Mouse (Mus musculus): ENCODE results near the gene Ampd3. TPM values are rescaled to one million over a fixed set of nuclear protein-coding genes. Genes with fewer than 3 reads are reported as not detected.

Gene Ampd3
- polyA plus RNA-seq, 1 experiment from 2014 or later, result 13.9 TPM

- no peak overlapping the region for H3K4me3 ChIP-seq (ENCODE audit: low read depth, low read length)
- H3K27me3 ChIP-seq (ENCODE audit: control insufficient read depth, insufficient read depth, low read depth, low read length), result no peaks in the 10 kb centered on the region
- H3K36me3 ChIP-seq (ENCODE audit: control insufficient read depth, insufficient read depth, low read length), result no peaks in the 10 kb centered on the region
- H3K9me3 ChIP-seq (replicated peaks; ENCODE audit: control insufficient read depth, low read length, poor library complexity, severe bottlenecking), result no peaks in the 10 kb centered on the region
- no peak overlapping the region for H3K4me2 ChIP-seq (ENCODE audit: low read length)
- no peak for ATAC-seq
- no peaks in the 10 kb centered on the region for H3K4me1 ChIP-seq (ENCODE audit: control insufficient read depth, insufficient read depth, low read length)
- H3K9ac ChIP-seq (ENCODE audit: low read depth, low read length), result no peak overlapping the region
- 61% methylated on average over 3 of the region's 3 CpGs for WGBS
- no peak overlapping the region for H3K27ac ChIP-seq (ENCODE audit: low read length)
Observed at GRCm38 (mm10) chr7:110854519-110854918, 86.5 kb downstream of the Ampd3 start.

GRCm38 (mm10) chr7:110854927-110855546 is 87.0 kb downstream of the Ampd3 start:
- no peak overlapping the region for H3K9ac ChIP-seq (ENCODE audit: low read depth, low read length)
- WGBS, result 83% methylated on average over 8 of the region's 8 CpGs
- ATAC-seq, result no peak
- H3K4me3 ChIP-seq (ENCODE audit: low read depth, low read length), result no peak overlapping the region
- no peak overlapping the region for H3K27ac ChIP-seq (ENCODE audit: low read length)
- no peaks in the 10 kb centered on the region for H3K9me3 ChIP-seq (replicated peaks; ENCODE audit: control insufficient read depth, low read length, poor library complexity, severe bottlenecking)
- H3K4me2 ChIP-seq (ENCODE audit: low read length), result no peak overlapping the region
- no peaks in the 10 kb centered on the region for H3K36me3 ChIP-seq (ENCODE audit: control insufficient read depth, insufficient read depth, low read length)
- no peaks in the 10 kb centered on the region for H3K27me3 ChIP-seq (ENCODE audit: control insufficient read depth, insufficient read depth, low read depth, low read length)
- H3K4me1 ChIP-seq (ENCODE audit: control insufficient read depth, insufficient read depth, low read length), result no peaks in the 10 kb centered on the region

- Histone ChIP-seq H3K36me3 (ENCODE audit: control insufficient read depth, insufficient read depth, low read length) (no peaks in the 10 kb centered on the region), H3K4me1 (ENCODE audit: control insufficient read depth, insufficient read depth, low read length) (no peaks in the 10 kb centered on the region)
- WGBS, result 90% methylated on average over 1 of the region's 1 CpGs
Observed at GRCm38 (mm10) chr7:110855604-110856003, 87.6 kb downstream of the Ampd3 start.

GRCm38 (mm10) chr7:110860129-110860528 is 92.1 kb downstream of the Ampd3 start:
- H3K9me3 ChIP-seq (replicated peaks; ENCODE audit: control insufficient read depth, low read length, poor library complexity, severe bottlenecking), result no peaks in the 10 kb centered on the region
- H3K9ac ChIP-seq (ENCODE audit: low read depth, low read length), result no peak overlapping the region
- H3K36me3 ChIP-seq (ENCODE audit: control insufficient read depth, insufficient read depth, low read length), result no peaks in the 10 kb centered on the region
- no peak overlapping the region for H3K27ac ChIP-seq (ENCODE audit: low read length)
- H3K27me3 ChIP-seq (ENCODE audit: control insufficient read depth, insufficient read depth, low read depth, low read length), result no peaks in the 10 kb centered on the region
- no peak for ATAC-seq
- no peak overlapping the region for H3K4me2 ChIP-seq (ENCODE audit: low read length)
- 87% methylated on average over 5 of the region's 5 CpGs for WGBS
- H3K4me1 ChIP-seq (ENCODE audit: control insufficient read depth, insufficient read depth, low read length), result no peaks in the 10 kb centered on the region
- H3K4me3 ChIP-seq (ENCODE audit: low read depth, low read length), result no peak overlapping the region

More at GRCm38 (mm10) chr7:110855604-110856003, 87.6 kb downstream of the Ampd3 start:
- no peak overlapping the region for H3K9ac ChIP-seq (ENCODE audit: low read depth, low read length)
- H3K27me3 ChIP-seq (ENCODE audit: control insufficient read depth, insufficient read depth, low read depth, low read length), result no peaks in the 10 kb centered on the region
- H3K4me2 ChIP-seq (ENCODE audit: low read length), result no peak overlapping the region
- H3K27ac ChIP-seq (ENCODE audit: low read length), result no peak overlapping the region
- H3K4me3 ChIP-seq (ENCODE audit: low read depth, low read length), result no peak overlapping the region
- no peak for ATAC-seq
- no peaks in the 10 kb centered on the region for H3K9me3 ChIP-seq (replicated peaks; ENCODE audit: control insufficient read depth, low read length, poor library complexity, severe bottlenecking)

Small RNA genes within 50 kb of the gene (microRNA-seq; reads per million reads assigned to microRNA genes)
- not detected for gene Gm47282

Other genes with a start within 250 kb of the Ampd3 start
- 57.1 and 66.3 TPM in 2 replicates for gene Sbf2, start 153.3 kb upstream of the Ampd3 start, polyA plus RNA-seq (2015; fragmentation: Nextera tagmentation; extraction: Ambion mirVana)
- 3.9 and 4.9 TPM in 2 replicates for gene Adm, start 140.5 kb upstream of the Ampd3 start, polyA plus RNA-seq (2015; fragmentation: Nextera tagmentation; extraction: Ambion mirVana)
- gene Rnf141, start 76.3 kb downstream of the Ampd3 start, polyA plus RNA-seq (2015; fragmentation: Nextera tagmentation; extraction: Ambion mirVana), result 35.1 and 39.7 TPM in 2 replicates
- 4.0 and 5.0 TPM in 2 replicates for gene Lyve1, start 95.0 kb downstream of the Ampd3 start, polyA plus RNA-seq (2015; fragmentation: Nextera tagmentation; extraction: Ambion mirVana)
- 0.77 and 1.3 TPM in 2 replicates for gene Mrvi1, start 214.3 kb downstream of the Ampd3 start, polyA plus RNA-seq (2015; fragmentation: Nextera tagmentation; extraction: Ambion mirVana)